Mouse (Mus musculus) left cerebral cortex, adult 9 months (tissue): ENCODE data around the gene Ninj2.
"Not testable (repeated sequence)": the region's sequence is repeated elsewhere in the genome, so short reads cannot be mapped to it uniquely, and the experiment has no call there.

ENCODE experiments used
- DNase-seq, 2 experiments: peaks; one replicate each; pipeline ENCODE4 v3.0.0; 2022; ENCODE audit warnings: low spot score in 2 of 2

Gene Ninj2

GRCm38 (mm10) chr6:120093100-120093499 lies at the start of gene Ninj2:
TSS of gene Ninj2 (plus strand) at chr6:120093350.
- DNase-seq: no peak

GRCm38 (mm10) chr6:120045406-120045805 lies 47.7 kb upstream of the Ninj2 start:
- DNase-seq: no peak

DNA sequence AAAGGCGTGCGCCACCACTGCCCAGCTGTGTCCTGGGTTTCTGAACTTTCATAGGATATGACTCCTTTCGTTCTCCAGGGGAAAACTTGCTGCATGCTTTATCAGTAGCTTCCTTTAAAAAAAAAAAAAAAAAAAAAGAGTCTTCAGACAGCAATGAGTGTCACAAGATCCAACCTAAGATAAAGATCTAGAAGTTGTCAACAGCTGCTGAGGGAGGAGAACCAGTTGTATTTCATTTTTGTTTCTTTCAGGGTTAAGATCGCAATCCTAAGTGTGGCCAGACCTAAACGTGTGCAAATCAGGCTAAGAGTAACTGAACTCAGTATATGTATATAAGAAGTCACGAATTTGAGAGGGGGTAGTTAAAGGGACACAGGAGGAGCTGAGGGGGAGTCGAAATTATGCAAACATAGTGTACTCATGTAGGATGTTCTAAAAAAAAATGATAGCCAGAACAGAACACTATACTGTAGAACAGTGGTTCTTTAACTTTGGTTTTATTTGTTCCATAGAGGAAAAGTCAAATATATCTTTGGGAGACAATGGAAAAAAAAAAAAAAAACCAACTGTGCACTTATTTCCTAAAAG lies 45.4 kb upstream of the Ninj2 start:
- DNase-seq: no peak

DNA sequence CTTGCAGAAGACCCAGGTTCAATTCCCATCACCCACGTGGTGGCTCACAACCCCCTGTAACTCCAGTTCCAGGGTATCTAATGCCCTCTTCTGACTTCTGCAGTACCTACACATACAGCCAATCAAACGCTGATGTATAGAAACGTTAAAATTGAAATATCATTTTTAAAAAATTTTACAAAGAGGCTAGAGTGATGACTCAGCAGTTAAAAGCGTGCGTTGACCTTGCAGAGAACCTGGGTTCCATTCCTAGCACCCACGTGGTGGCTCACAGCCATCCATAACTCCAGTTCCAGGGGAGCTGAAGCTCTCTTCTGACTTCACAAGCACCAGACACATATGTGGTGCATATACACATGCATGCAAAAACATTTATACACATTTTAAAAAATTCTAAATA lies 38.7 kb upstream of the Ninj2 start:
- DNase-seq: no peak

- no peak for DNase-seq
Measured at GRCm38 (mm10) chr6:120055666-120056540, 37.2 kb upstream of the Ninj2 start.

DNA sequence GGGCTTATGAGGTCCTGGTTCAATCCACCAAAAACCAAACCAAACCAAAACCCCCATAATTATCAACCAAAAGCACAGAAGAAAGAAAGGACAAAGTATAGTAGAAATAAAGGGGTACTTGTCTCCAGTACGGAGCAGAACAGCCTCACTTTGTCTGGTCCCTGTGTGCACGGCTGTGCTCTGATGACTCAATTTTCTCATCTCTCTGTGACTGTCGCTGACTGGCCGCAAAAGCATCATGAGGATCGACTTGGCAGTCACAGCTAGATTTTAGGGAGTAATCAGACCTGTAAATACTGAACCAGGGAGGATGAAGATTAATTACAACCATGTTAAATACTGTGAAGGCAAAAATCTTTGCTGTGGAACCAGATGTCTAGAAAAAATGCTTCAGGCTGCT lies 30.2 kb upstream of the Ninj2 start:
- DNase-seq: peak in 1 of 2 experiments; percentile 32

DNA sequence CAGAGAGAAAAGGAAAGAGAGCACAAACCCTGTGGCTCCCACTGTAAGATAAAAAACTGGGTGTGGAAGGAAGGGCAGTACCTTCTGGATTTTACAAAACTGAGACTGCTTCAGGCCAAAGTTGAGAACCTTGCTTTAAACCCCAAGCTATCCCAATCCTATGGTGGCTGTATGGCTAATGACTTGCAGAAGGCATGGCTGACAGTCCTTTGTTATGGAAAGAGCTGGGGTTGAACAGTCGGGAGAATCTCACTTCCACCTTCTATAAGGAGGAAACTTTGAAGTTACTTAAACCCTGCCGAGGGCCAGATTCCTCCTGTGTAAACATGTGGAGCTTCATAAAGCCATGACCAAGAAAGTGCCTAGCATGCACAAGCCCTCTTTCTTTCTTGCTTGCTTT lies 28.5 kb upstream of the Ninj2 start:
- DNase-seq: no peak

GRCm38 (mm10) chr6:120065552-120066177 lies 27.5 kb upstream of the Ninj2 start:
- no peak for DNase-seq

- DNase-seq: no peak
Measured at GRCm38 (mm10) chr6:120069546-120069945, 23.6 kb upstream of the Ninj2 start.

GRCm38 (mm10) chr6:120072630-120073029 lies 20.5 kb upstream of the Ninj2 start:
- no peak for DNase-seq

GRCm38 (mm10) chr6:120076619-120077450 lies 16.3 kb upstream of the Ninj2 start:
- DNase-seq: no peak

DNA sequence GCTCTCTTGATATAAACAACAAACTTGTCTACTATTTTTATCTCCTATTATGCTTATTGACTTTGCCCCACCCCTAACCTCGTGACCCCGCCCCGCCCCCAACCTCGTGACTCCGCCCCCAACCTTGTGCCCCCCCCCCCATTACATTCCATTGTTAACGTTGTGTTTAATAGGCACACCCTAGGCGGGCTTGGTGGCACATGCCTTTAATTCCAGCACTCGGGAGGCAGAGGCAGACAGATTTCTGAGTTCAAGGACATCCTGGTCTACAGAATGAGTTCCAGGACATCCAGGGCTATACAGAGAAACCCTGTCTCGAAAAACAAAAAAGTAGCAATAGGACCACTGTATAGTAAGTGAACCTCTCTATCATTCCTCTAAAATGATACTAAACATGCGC lies 13.6 kb upstream of the Ninj2 start:
- no peak for DNase-seq

DNA sequence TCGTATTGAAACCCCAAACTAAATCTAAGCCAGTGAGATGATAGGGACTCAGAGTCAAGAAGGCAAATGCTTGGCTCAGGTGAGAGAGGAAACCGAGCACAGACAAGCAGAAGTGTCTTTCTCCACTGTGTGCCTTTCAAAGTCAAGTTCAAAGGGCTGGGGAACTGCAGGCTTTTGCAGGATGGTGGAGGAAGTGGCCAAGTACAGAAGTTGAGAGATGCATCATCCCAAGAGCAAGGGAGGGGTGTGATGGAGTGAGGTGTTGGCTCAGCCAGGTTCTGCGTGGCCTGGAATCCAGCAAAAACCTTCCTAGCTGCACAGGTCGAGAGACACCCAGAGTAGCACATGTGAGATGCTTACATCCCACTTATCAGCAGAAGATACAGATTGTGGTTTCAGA lies 11.6 kb upstream of the Ninj2 start:
- no peak for DNase-seq

- no peak for DNase-seq
Measured at GRCm38 (mm10) chr6:120082251-120082950, 10.7 kb upstream of the Ninj2 start.

GRCm38 (mm10) chr6:120082951-120083411 lies 10.2 kb upstream of the Ninj2 start:
- no peak for DNase-seq

- DNase-seq: no peak
Measured at GRCm38 (mm10) chr6:120083442-120083841, 9.7 kb upstream of the Ninj2 start.

GRCm38 (mm10) chr6:120084983-120085382 lies 8.2 kb upstream of the Ninj2 start:
- no peak for DNase-seq

- DNase-seq: no peak
Measured at GRCm38 (mm10) chr6:120085832-120086231, 7.3 kb upstream of the Ninj2 start.

DNA sequence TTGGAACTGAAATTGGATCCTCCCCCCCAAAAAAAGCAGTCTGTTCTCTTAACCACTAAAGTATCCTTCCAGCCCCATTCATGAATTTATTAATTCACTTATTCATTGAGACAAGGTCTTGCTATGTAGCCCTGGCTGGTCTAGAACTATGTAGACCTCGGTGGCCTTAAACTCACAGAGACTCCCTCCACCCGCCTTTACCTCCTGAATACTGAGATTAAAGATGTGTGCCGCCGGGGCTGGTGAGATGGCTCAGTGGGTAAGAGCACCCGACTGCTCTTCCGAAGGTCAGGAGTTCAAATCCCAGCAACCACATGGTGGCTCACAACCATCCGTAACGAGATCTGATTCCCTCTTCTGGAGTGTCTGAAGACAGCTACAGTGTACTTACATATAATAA lies 6.1 kb upstream of the Ninj2 start:
- not testable (repeated sequence) for DNase-seq

- no peak for DNase-seq
Measured at GRCm38 (mm10) chr6:120090712-120091248, 2.4 kb upstream of the Ninj2 start.

DNA sequence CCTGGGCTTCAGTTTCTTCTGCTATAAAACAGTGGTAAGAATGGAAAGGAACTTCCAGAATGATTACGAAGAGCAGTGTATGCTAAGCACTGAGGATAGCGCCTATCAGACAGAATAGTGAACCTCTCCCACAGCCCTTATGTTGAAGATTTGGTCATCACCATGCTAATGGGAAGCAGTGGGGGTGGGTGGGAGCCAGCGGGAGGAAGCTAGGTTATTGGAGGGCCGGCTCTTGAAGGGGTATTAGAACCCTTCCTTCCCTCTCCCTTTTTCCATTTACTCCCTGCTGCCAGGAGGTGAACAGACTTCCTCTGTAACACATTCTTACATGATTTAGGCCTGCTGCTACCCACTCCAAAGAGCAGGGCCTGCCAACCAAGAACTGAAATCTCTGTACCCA lies 1.2 kb upstream of the Ninj2 start:
- no peak for DNase-seq
